Mouse (Mus musculus) midbrain, embryonic 16.5 days (tissue): ENCODE results near the gene Car5b. TPM values are rescaled to one million over a fixed set of nuclear protein-coding genes. Genes with fewer than 3 reads are reported as not detected.

Experiments
- ATAC-seq: fragments of 200-750 bp; cut with Nextera tagmentation; 2 replicates; pipeline ENCODE4 v1.8.0; 2017; ENCODE audit warnings: moderate TSS enrichment
- H3K27ac ChIP-seq: fragments of 300-500 bp; sonication (generic); 2 replicates; pipeline ENCODE4 v1.5.1; 2014; ENCODE audit warnings: mild to moderate bottlenecking, low read length, mixed read lengths
- H3K27me3 ChIP-seq: fragments of 300-500 bp; sonication (generic); 2 replicates; pipeline ENCODE4 v1.6.1; 2014; ENCODE audit warnings: low read depth, low read length, mixed read lengths; ENCODE audit not compliant: control insufficient read depth, insufficient read depth
- H3K36me3 ChIP-seq: fragments of 300-500 bp; sonication (generic); 2 replicates; pipeline ENCODE4 v1.6.1; 2014; ENCODE audit warnings: mild to moderate bottlenecking, low read length, moderate library complexity, mixed read lengths; ENCODE audit not compliant: control insufficient read depth, insufficient read depth
- H3K4me1 ChIP-seq: fragments of 300-500 bp; sonication (generic); 2 replicates; pipeline ENCODE4 v1.6.1; 2014; ENCODE audit warnings: mild to moderate bottlenecking, low read length, mixed read lengths; ENCODE audit not compliant: control insufficient read depth, insufficient read depth
- H3K4me2 ChIP-seq: fragments of 300-500 bp; sonication (generic); 2 replicates; pipeline ENCODE4 v1.6.1; 2014; ENCODE audit warnings: mild to moderate bottlenecking, low read length, mixed read lengths
- H3K4me3 ChIP-seq: fragments of 300-500 bp; sonication (generic); 2 replicates; pipeline ENCODE4 v1.5.1; 2014; ENCODE audit warnings: low read depth, mild to moderate bottlenecking, low read length, moderate library complexity, mixed read lengths
- H3K9ac ChIP-seq: fragments of 300-500 bp; sonication (generic); 2 replicates; pipeline ENCODE4 v1.6.1; 2014; ENCODE audit warnings: low read depth, low read length, mixed read lengths
- H3K9me3 ChIP-seq: fragments of 300-500 bp; sonication (generic); replicated peaks from 2 replicates; pipeline ENCODE4 v1.6.1; 2014; ENCODE audit warnings: mild to moderate bottlenecking, low read length, mixed read lengths; ENCODE audit not compliant: control insufficient read depth, poor library complexity, severe bottlenecking
- WGBS: fragments of 180-500 bp; shearing (Covaris S2); extraction: QIAGEN DNeasy Blood & Tissue Kit; methylation state at CpG from one replicate; pipeline ENCODE4 v1.1.7; 2014; 5-methylcytosine and 5-hydroxymethylcytosine counted together
- polyA plus RNA-seq: library from polyadenylated mRNA; unstranded; fragments of >200 nt; fragmentation: Nextera tagmentation; extraction: Ambion mirVana; gene quantifications from 2 replicates; pipeline ENCODE4 v1.2.1, GENCODE M21; 2015

The Car5b gene
- polyA plus RNA-seq, 1 experiment from 2014 or later: 0.67 TPM

DNA sequence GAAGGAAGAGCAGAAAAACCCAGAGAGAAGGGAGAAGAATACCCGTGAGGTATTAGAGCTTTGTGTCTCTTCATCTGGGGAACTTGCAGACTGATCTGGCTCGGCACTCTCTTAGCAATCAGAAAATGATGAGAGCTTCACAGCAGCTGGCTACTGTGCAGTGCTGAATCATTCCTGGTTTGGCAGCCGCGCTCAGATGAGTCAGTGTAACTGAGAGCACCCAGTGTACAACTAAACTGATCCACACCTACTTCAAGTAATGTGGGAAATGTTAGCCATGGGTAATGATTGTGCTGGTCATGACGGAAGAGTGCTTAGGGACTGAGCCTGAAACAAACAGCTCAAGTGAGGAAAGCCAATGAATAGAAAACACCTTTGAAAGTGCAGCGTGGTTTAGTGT is 89.2 kb downstream of the Car5b start:
- ATAC-seq: no peak
- H3K4me1 ChIP-seq: no peaks in the 10 kb centered on the region
- 95% methylated on average over 6 of the region's 6 CpGs for WGBS

DNA sequence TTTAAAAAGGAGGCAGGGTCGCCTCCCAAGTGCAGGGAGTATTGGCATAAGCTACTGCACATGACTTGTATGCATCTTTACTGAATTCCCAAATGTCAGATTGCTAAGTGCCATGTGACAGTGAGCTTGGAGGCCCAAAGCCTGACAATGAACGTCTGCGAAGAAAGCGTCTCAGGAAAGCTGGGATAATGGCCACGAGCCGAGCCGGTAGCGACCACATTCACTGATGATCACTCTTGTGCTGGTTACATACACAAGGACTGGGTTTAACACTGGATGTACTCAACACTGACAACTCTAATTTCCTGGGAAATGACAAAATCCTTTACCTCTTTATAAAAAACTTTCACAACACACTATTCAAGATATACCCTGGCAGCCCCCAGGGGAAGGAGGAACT is 93.1 kb downstream of the Car5b start:
- H3K27me3 ChIP-seq: no peaks in the 10 kb centered on the region
- ATAC-seq: no peak
- no peaks in the 10 kb centered on the region for H3K36me3 ChIP-seq
- WGBS: 79% methylated on average over 8 of the region's 8 CpGs
- H3K4me2 ChIP-seq: no peak overlapping the region
- H3K9ac ChIP-seq: no peak overlapping the region
- no peaks in the 10 kb centered on the region for H3K4me1 ChIP-seq
- no peak overlapping the region for H3K4me3 ChIP-seq
- H3K27ac ChIP-seq: no peak overlapping the region
- H3K9me3 ChIP-seq: no peaks in the 10 kb centered on the region

More for the DNA sequence above, 89.2 kb downstream of the Car5b start:
- Histone ChIP-seq H3K9ac (no peak overlapping the region), H3K9me3 (no peaks in the 10 kb centered on the region), H3K36me3 (no peaks in the 10 kb centered on the region), H3K4me3 (no peak overlapping the region), H3K27me3 (no peaks in the 10 kb centered on the region), H3K27ac (no peak overlapping the region), H3K4me2 (no peak overlapping the region)

DNA sequence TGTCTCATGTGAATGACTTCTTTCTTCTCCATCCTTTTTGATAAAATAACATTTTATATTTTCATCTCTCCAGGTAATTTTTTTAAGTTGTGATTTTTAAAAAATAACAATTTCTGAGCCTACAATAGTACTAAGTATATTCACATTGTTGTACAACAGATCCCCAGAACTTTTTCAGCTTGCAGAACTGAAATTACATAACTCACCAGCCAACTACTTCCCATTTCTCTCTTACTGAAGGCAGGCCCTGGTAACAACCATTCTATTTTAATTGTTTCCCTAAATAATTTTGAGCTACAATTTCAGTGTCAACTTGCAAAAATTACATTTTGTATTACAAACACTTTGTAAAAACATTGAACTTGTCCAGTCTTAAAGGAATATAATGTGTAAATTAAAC is 98.2 kb downstream of the Car5b start:
- H3K36me3 ChIP-seq: no peaks in the 10 kb centered on the region

More for the DNA sequence above, 98.2 kb downstream of the Car5b start:
- Histone ChIP-seq H3K9ac (no peak overlapping the region), H3K4me2 (no peak overlapping the region), H3K9me3 (no peaks in the 10 kb centered on the region), H3K27ac (no peak overlapping the region), H3K27me3 (no peaks in the 10 kb centered on the region), H3K4me1 (no peaks in the 10 kb centered on the region), H3K4me3 (no peak overlapping the region)
- ATAC-seq: no peak

Other genes starting within 250 kb of the Car5b start
- gene Ap1s2, start 119.0 kb downstream of the Car5b start, polyA plus RNA-seq: 120 and 133 TPM in 2 replicates
- gene Zrsr2, start 69.3 kb downstream of the Car5b start, polyA plus RNA-seq: 53.9 and 54.1 TPM in 2 replicates
- gene Siah1b, start 48.5 kb upstream of the Car5b start, polyA plus RNA-seq: 13.2 and 20.6 TPM in 2 replicates
- gene Cltrn, start 60.8 kb upstream of the Car5b start, polyA plus RNA-seq: 0.24 TPM in 1 of 2 replicates, not detected in the other
- gene Ace2, start 111.3 kb upstream of the Car5b start, polyA plus RNA-seq: 0.15 and 0.27 TPM in 2 replicates
- 0.46 and 0.74 TPM in 2 replicates for gene Bmx, start 230.2 kb upstream of the Car5b start, polyA plus RNA-seq
- 3.5 and 3.7 TPM in 2 replicates for gene Pir, start 241.4 kb upstream of the Car5b start, polyA plus RNA-seq